Mouse (Mus musculus) CH12.LX (cell line): Measurements from ENCODE around the gene Eif3l. TPM values are rescaled to one million over a fixed set of nuclear protein-coding genes. Genes with fewer than 3 reads are reported as not detected.
A peak's percentile ranks its signal among the peaks of the same experiment; 100 is the strongest.

Source experiments
- DNase-seq: peaks from one replicate; pipeline ENCODE4 v3.0.0-alpha.2; 2013; ENCODE audit errors: extremely low read depth
- H3K27ac ChIP-seq: 2 replicates; pipeline ENCODE4 v1.5.1; 2012; ENCODE audit warnings: low read depth, mild to moderate bottlenecking, control low read depth, moderate library complexity; ENCODE audit not compliant: insufficient read depth
- H3K27me3 ChIP-seq: replicated peaks from 2 replicates; pipeline ENCODE3; 2012; ENCODE audit warnings: inconsistent platforms
- H3K36me3 ChIP-seq, 2 experiments: replicated peaks in 1 of 2; 2 replicates each; pipeline versions ENCODE3 to v1.6.1; 2012; ENCODE audit warnings: inconsistent platforms in 1 of 2, low read length in 1 of 2, mild to moderate bottlenecking in 1 of 2, mixed read lengths in 1 of 2, moderate library complexity in 1 of 2; ENCODE audit not compliant: control insufficient read depth in 1 of 2, insufficient read depth in 1 of 2
- H3K4me1 ChIP-seq, 2 experiments: 2 replicates each; pipeline ENCODE4 v1.6.1; 2012; ENCODE audit warnings: inconsistent platforms in 1 of 2, moderate library complexity in 1 of 2; ENCODE audit not compliant: insufficient read depth in 2 of 2, control insufficient read depth in 1 of 2
- H3K4me2 ChIP-seq: 2 replicates; pipeline ENCODE4 v1.6.1; 2012; ENCODE audit warnings: low read depth, mild to moderate bottlenecking, control low read depth; ENCODE audit not compliant: poor library complexity, insufficient read depth, severe bottlenecking
- H3K4me3 ChIP-seq, 3 experiments: fragments of 150-350 bp in 1 of 3; sonication (generic) in 1 of 3; replicated peaks in 1 of 3; 2 replicates each; pipeline versions ENCODE3 to v1.5.1; 2011 to 2012; ENCODE audit warnings: low read depth in 2 of 3, low read length in 2 of 3, mild to moderate bottlenecking in 2 of 3, moderate library complexity in 2 of 3, control low read depth in 1 of 3, improper control_type of control experiment in 1 of 3, inconsistent platforms in 1 of 3, mixed read lengths in 1 of 3; ENCODE audit not compliant: poor library complexity in 1 of 3
- H3K79me2 ChIP-seq: replicated peaks from 2 replicates; pipeline ENCODE4 v1.6.1; 2012; ENCODE audit warnings: mild to moderate bottlenecking, moderate library complexity; ENCODE audit not compliant: control insufficient read depth, poor library complexity, insufficient read depth, severe bottlenecking; ENCODE audit errors: extremely low read depth
- H3K9ac ChIP-seq: 2 replicates; pipeline ENCODE4 v1.6.1; 2012; ENCODE audit warnings: low read depth, mild to moderate bottlenecking, control low read depth, moderate library complexity; ENCODE audit not compliant: insufficient read depth
- H3K9me3 ChIP-seq: replicated peaks from 2 replicates; pipeline ENCODE3; 2012; ENCODE audit warnings: low read length, inconsistent platforms, mixed read lengths
- CHD1 ChIP-seq: IDR thresholded peaks from 2 replicates; pipeline ENCODE4 v1.6.1; 2012; ENCODE audit warnings: low read depth, low read length, improper control_type of control experiment, inconsistent platforms
- CTCF ChIP-seq, 2 experiments: IDR thresholded peaks in 1 of 2; conservative IDR thresholded peaks in 1 of 2; 2 replicates each; pipeline ENCODE4 v1.5.1; 2011 to 2012; ENCODE audit warnings: low read depth in 2 of 2, low read length in 2 of 2, improper control_type of control experiment in 1 of 2, inconsistent platforms in 1 of 2, mild to moderate bottlenecking in 1 of 2, moderate library complexity in 1 of 2
- E2F4 ChIP-seq: IDR thresholded peaks from 2 replicates; pipeline ENCODE4 v1.6.1; 2011; ENCODE audit warnings: low read depth, low read length, improper control_type of control experiment; ENCODE audit not compliant: insufficient replicate concordance
- ETS1 ChIP-seq: conservative IDR thresholded peaks from 2 replicates; pipeline ENCODE4 v1.6.1; 2012; ENCODE audit warnings: low read depth, mild to moderate bottlenecking, inconsistent platforms, low read length, improper control_type of control experiment, moderate library complexity
- GABPA ChIP-seq: IDR thresholded peaks from 2 replicates; pipeline ENCODE4 v1.6.1; 2012; ENCODE audit warnings: low read depth, low read length, improper control_type of control experiment, inconsistent platforms; ENCODE audit not compliant: insufficient replicate concordance
- HCFC1 ChIP-seq: IDR thresholded peaks from 2 replicates; pipeline ENCODE4 v1.6.1; 2012; ENCODE audit warnings: low read depth, mild to moderate bottlenecking, inconsistent platforms, low read length, improper control_type of control experiment
- IRF4 ChIP-seq: IDR thresholded peaks from 2 replicates; pipeline ENCODE4 v1.6.1; 2014; ENCODE audit warnings: low read depth, mild to moderate bottlenecking, inconsistent platforms, low read length, improper control_type of control experiment
- JUND ChIP-seq: conservative IDR thresholded peaks from 2 replicates; pipeline ENCODE4 v1.6.1; 2011; ENCODE audit warnings: low read depth, low read length, improper control_type of control experiment
- MAFK ChIP-seq: IDR thresholded peaks from 2 replicates; pipeline ENCODE4 v1.6.1; 2011; ENCODE audit warnings: low read length, improper control_type of control experiment; ENCODE audit not compliant: insufficient replicate concordance
- MAX ChIP-seq: IDR thresholded peaks from 2 replicates; pipeline ENCODE4 v1.6.1; 2011; ENCODE audit warnings: low read length, improper control_type of control experiment
- MXI1 ChIP-seq: IDR thresholded peaks from 2 replicates; pipeline ENCODE4 v1.6.1; 2011; ENCODE audit warnings: mild to moderate bottlenecking, low read depth, low read length, improper control_type of control experiment
- MYC ChIP-seq: IDR thresholded peaks from 2 replicates; pipeline ENCODE4 v1.6.1; 2011; ENCODE audit warnings: low read depth, mild to moderate bottlenecking, improper control_type of control experiment, low read length
- PAX5 ChIP-seq: IDR thresholded peaks from 2 replicates; pipeline ENCODE4 v1.6.1; 2012; ENCODE audit warnings: low read length, inconsistent platforms, mixed read lengths
- POLR2A ChIP-seq: IDR thresholded peaks from 2 replicates; pipeline ENCODE4 v1.6.1; 2011; ENCODE audit warnings: low read depth, mild to moderate bottlenecking, improper control_type of control experiment, low read length
- POLR2AphosphoS2 ChIP-seq: IDR thresholded peaks from 2 replicates; pipeline ENCODE4 v1.6.1; 2011; ENCODE audit warnings: low read depth, low read length, improper control_type of control experiment
- RAD21 ChIP-seq: IDR thresholded peaks from 2 replicates; pipeline ENCODE4 v1.6.1; 2011; ENCODE audit warnings: low read depth, mild to moderate bottlenecking, low read length, improper control_type of control experiment, moderate library complexity
- SIN3A ChIP-seq: IDR thresholded peaks from 2 replicates; pipeline ENCODE4 v1.6.1; 2012; ENCODE audit warnings: low read length, improper control_type of control experiment, inconsistent platforms
- SMC3 ChIP-seq: IDR thresholded peaks from 2 replicates; pipeline ENCODE4 v1.6.1; 2011; ENCODE audit warnings: low read depth, low read length, improper control_type of control experiment
- TCF12 ChIP-seq: IDR thresholded peaks from 2 replicates; pipeline ENCODE4 v1.6.1; 2014; ENCODE audit warnings: low read depth, mild to moderate bottlenecking, inconsistent platforms, low read length, improper control_type of control experiment
- UBTF ChIP-seq: IDR thresholded peaks from 2 replicates; pipeline ENCODE4 v1.6.1; 2012; ENCODE audit warnings: low read depth, mild to moderate bottlenecking, inconsistent platforms, low read length, improper control_type of control experiment, moderate library complexity
- USF1 ChIP-seq: IDR thresholded peaks from 2 replicates; pipeline ENCODE4 v1.6.1; 2014; ENCODE audit warnings: low read depth, mild to moderate bottlenecking, inconsistent platforms, low read length, improper control_type of control experiment
- USF2 ChIP-seq: conservative IDR thresholded peaks from 2 replicates; pipeline ENCODE4 v1.6.1; 2011; ENCODE audit warnings: low read depth, low read length, improper control_type of control experiment
- ZC3H11A ChIP-seq: IDR thresholded peaks from 2 replicates; pipeline ENCODE4 v1.6.1; 2012; ENCODE audit warnings: low read depth, mild to moderate bottlenecking, inconsistent platforms, low read length, improper control_type of control experiment
- ZKSCAN1 ChIP-seq: IDR thresholded peaks from 2 replicates; pipeline ENCODE4 v1.6.1; 2012; ENCODE audit warnings: low read depth, inconsistent platforms, low read length, improper control_type of control experiment, borderline replicate concordance
- ZNF384 ChIP-seq: IDR thresholded peaks from 2 replicates; pipeline ENCODE4 v1.6.1; 2012; ENCODE audit warnings: low read depth, low read length, improper control_type of control experiment, inconsistent platforms
- dilution Hi-C: fragments of 300-500 bp; cut with MboI; formaldehyde crosslinking; loops from 2 replicates; pipeline ENCODE4 v1.14.3; 2020; ENCODE audit warnings: low sequenced_read_pairs; ENCODE audit not compliant: extremely low pct_unique_long_range_greater_than_20kb, extremely low pct_ligation_motif_present
- in situ Hi-C: fragments of 300-500 bp; cut with MboI; formaldehyde crosslinking; loops from 3 replicates; pipeline ENCODE4 v1.14.3; 2019; ENCODE audit warnings: low sequenced_read_pairs, low pct_ligation_motif_present, low pct_unique_long_range_greater_than_20kb, mixed read lengths
- polyA plus RNA-seq: library from polyadenylated mRNA; unstranded; fragments of >175 nt; gene quantifications from 2 replicates; pipeline ENCODE4 v1.2.1, GENCODE M21; 2012; ENCODE audit warnings: low read depth; ENCODE audit not compliant: insufficient read length
- total RNA-seq, 2 experiments: library from RNA; depleted of rRNA; stranded (reverse); fragments of 300-350 nt in 1 of 2; fragments of >200 nt in 1 of 2; gene quantifications; 2 replicates each; pipeline ENCODE4 v1.2.3; 2012 to 2014

Gene Eif3l
- total and polyA plus RNA-seq, 3 experiments, result 303 to 379 (median 323) TPM

DNA sequence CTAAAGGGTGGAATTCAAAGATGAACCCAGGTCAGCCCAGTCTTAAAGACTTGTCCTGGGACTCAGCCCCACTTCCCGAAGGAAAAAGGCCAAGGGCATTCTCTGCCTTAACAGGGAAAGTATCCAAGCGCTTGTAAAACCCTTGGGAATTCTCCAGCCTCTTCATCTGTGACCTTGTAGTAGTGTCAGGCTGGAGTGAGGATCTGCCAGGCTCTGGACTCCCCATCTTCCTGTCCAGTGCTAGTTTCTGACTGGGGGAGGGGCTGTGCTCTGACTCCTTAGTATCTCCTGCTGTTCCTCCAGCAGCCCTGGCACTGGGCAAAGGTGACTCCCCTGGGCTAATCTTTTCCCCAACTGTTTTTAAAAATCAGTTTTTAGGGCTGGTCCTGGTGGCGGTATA, 21.6 kb downstream of the Eif3l start:
- in situ Hi-C loops (loop anchor here (5.0 kb wide), 1 partner anchor 41 kb away; no protein-coding TSS in a partner anchor), dilution Hi-C loops (no loop called here)

DNA sequence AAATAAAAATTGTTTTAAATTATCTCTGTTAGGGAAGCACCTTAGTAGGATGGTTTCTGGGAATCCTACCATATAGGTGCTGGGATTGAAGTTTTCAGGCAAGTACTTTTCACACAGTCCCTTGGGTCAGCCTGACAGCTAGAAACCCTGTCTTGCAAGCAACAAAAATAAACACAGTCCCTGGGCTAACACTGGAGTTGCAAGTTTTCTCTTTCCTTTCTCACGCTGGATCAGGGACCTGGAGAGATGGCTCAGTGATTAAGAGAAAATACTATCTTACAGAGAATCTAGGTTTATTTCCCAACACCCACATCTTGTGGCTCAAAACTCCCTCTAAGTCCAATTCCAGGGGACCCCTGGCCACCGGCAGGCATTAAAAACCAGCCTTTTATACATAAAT, 22.2 kb downstream of the Eif3l start:
- H3K4me2 ChIP-seq, result no peak overlapping the region
- H3K36me3 ChIP-seq, result peaks cover 34 to 48% of the 10 kb centered on the region in 2 experiments
- dilution Hi-C loops, result no loop called here
- no peaks in the 10 kb centered on the region for H3K27me3 ChIP-seq
- no peak overlapping the region for H3K4me3 ChIP-seq
- in situ Hi-C loops, result loop anchor here (5.0 kb wide), 1 partner anchor 40 kb away; no protein-coding TSS in a partner anchor
- H3K4me1 ChIP-seq, result no peaks in the 10 kb centered on the region
- no peaks in the 10 kb centered on the region for H3K9me3 ChIP-seq
- H3K79me2 ChIP-seq, result peaks cover 2% of the 10 kb centered on the region; the same call in 1 of the 2 replicates
- no peak overlapping the region for H3K9ac ChIP-seq
- no peak overlapping the region for H3K27ac ChIP-seq
- TF ChIP-seq SMC3, result no peak
- TF ChIP-seq CHD1, result no peak
- TF ChIP-seq POLR2AphosphoS2, result no peak
- TF ChIP-seq MAFK, result no peak
- no peak for TF ChIP-seq ETS1
- no peak for TF ChIP-seq USF2
- TF ChIP-seq CTCF (conservative IDR thresholded peaks at IDR 0.05 in 1 of 2, IDR thresholded peaks at IDR 0.05 in 1 of 2; ENCODE audit: low read depth in 2 of 2, low read length in 2 of 2), result no peak
- no peak for TF ChIP-seq E2F4
- TF ChIP-seq SIN3A, result no peak
- no peak for TF ChIP-seq IRF4
- no peak for DNase-seq

More for the DNA sequence above, 21.6 kb downstream of the Eif3l start:
- Histone ChIP-seq H3K27ac (no peak overlapping the region), H3K36me3 (peaks cover 38 to 54% of the 10 kb centered on the region in 2 experiments), H3K4me3 (no peak overlapping the region), H3K4me2 (no peak overlapping the region), H3K9me3 (no peaks in the 10 kb centered on the region), H3K4me1 (no peaks in the 10 kb centered on the region), H3K9ac (no peak overlapping the region), H3K27me3 (no peaks in the 10 kb centered on the region), H3K79me2 (peaks cover 2% of the 10 kb centered on the region; the same call in 1 of the 2 replicates)
- TF ChIP-seq GABPA, result no peak
- TF ChIP-seq POLR2A, result 0 out of 2 replicates have a peak, but pooled peaks have one; percentile 1
- no peak for DNase-seq

GRCm38 (mm10) chr15:79097611-79098025, 22.6 kb downstream of the Eif3l start:
- dilution Hi-C loops (no loop called here), in situ Hi-C loops (loop anchor here (5.0 kb wide), 1 partner anchor 40 kb away; no protein-coding TSS in a partner anchor)
- Histone ChIP-seq H3K4me3 (no peak overlapping the region), H3K79me2 (no peaks in the 10 kb centered on the region), H3K27me3 (no peaks in the 10 kb centered on the region), H3K9me3 (no peaks in the 10 kb centered on the region), H3K9ac (no peak overlapping the region), H3K4me2 (no peak overlapping the region), H3K4me1 (no peaks in the 10 kb centered on the region), H3K27ac (no peak overlapping the region), H3K36me3 (peaks cover 29 to 43% of the 10 kb centered on the region in 2 experiments)
- DNase-seq, result no peak
- TF ChIP-seq ZNF384 (no peak), MXI1 (no peak), GABPA (no peak), USF1 (no peak), TCF12 (no peak), JUND (no peak), POLR2AphosphoS2 (no peak), ETS1 (no peak), SMC3 (no peak), MAFK (no peak), PAX5 (no peak), POLR2A (no peak), ZC3H11A (no peak), E2F4 (no peak), RAD21 (no peak), MAX (no peak), UBTF (no peak), MYC (no peak), ZKSCAN1 (no peak), HCFC1 (no peak)
